Mouse (Mus musculus) A20 (cell line): ENCODE results near the gene Sec14l5.
"Not testable (repeated sequence)": the region's sequence is repeated elsewhere in the genome, so short reads cannot be mapped to it uniquely, and the experiment has no call there.

ENCODE experiments used
- DNase-seq: peaks from one replicate; pipeline ENCODE4 v3.0.0-alpha.2; 2011; ENCODE audit warnings: low read depth, low spot score

Gene Sec14l5

DNA sequence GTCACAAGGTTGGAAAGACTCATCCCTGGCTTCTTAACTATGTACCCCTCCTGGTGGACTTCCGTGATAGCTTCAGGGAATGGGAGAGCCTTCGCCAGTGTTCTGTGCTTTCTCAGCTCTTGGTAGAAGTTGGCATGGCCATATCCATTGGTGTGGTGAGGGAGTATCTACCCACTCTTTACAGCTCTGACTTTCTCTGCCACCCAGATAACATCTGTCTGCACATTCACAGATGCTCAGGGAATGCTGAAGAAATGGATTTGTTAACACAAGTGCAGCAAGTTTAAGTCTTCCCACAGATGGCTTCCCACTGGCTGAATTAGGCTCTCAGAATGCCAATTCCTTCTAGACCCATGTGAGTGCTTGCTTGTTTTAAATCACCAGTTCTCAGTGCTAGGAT, 67.2 kb downstream of the Sec14l5 start:
- DNase-seq, result no peak

DNA sequence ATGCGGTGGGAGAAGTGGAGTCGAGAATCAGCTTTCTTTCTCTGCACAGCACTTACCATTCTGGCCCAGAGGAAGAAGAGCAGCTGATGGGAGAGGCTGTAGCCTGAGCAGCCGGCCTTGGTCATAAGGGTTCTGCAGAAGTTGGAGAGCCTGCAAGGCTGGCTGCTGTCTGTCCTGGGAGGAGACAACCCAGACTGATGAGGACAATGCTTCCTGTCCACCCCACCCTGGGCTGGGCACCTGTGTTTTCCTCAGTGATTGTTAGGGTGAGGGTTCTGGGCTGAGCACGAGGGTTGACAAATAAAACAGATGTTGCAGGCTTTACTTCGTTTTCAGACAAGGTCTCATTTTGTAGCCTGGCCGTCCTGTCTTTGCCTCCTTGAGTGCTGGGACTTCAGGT, 69.8 kb downstream of the Sec14l5 start:
- DNase-seq, result no peak

DNA sequence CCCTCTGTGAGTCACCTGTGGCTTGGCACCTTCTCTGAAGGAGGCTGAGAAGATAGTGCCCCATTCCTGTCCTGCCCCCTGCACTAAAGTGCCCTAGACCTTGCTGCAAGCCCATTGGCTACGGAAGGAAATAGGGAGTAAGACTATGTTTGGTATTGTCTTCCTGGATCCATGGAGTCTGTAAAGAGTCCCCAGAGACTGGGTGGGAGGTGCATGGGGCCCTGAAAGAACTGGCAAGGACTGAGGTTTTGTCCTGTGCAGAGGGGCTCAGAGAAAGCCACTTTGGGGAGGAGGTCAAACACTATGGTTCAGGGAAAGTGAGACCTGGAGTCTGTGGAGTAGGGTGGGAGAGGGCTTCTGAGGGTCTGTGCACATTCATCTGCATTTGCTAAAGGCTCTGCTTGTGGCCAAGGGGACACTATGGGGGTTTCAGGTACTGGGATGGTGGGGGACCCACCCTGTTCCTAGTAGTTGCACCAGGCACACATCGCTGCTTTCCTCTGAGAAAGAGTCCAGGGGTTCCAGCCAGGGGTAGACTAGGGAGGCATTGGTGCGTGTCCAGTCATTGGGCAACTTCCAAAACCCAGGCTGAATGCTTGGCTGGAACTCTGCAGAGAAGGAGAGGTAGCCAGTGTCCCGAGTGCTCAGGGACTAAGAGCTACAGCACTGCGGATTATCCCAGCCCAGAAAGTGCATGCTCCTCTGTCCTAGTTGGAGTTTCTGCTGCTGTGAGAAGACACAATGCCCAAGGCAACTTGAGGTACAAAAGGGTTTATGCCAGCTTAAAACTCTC, 70.6 kb downstream of the Sec14l5 start:
- DNase-seq, result no peak

DNA sequence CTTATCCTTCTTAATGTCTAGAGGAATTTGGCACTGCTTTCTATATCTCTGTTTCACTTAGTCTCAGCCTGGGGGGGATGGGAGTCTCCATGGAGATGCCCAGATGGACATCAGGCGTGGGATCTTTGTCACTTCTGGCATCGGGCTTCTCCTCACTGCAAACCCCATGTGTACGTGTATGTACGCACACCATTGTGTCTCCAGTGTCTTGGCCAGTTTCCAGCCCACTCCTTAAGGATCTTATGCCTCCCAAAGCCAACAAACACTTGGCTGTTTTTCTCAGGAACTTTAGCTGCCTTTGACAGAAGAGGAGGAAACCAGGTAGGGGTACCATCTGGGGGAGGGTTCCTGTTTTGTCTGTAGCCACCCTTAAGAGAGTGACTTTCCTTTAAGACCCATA, 74.5 kb downstream of the Sec14l5 start:
- DNase-seq, result no peak

DNA sequence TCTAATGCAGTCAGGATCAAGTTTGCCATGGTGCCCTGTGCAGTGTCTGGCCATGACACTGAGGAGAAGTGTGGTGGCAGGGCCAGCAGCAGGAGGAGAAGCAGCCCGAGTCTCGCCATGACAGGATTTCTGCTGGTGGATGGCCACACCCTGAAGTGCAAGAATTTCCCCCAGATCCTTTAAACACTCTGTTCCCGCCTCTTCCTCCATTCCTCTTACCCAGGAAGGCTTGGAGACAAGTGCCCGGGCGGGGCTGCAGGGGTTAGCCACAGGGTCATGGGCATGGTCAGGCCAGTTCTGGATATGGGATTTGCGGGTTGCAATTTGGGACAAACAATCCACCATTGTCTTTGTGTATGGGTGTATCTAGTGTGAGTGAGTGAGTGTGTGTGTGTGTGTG, 75.2 kb downstream of the Sec14l5 start, which contains the start of gene AU021092:
TSS of gene AU021092 (minus strand) at position 160 of the 400 bp plus-strand sequence.
- no peak for DNase-seq

DNA sequence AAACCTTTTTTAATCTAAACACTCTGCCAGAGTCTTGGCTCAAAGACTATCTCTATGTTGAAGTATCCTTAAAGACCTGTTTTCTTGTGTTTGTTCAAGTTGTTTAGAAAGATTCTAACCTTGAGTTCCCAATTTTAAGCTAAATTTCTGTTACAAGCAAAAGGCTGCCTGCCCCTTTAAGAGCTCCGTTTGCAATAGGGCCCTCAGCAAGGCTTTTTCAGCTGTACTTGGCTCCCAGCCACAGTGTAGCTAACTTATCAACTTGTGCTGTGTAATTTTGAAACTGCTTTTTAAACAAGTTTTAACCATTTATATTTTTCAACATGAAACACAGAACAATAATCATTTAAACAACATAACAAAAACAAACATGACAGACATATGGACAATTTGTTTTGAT, 79.6 kb downstream of the Sec14l5 start:
- not testable (repeated sequence) for DNase-seq

DNA sequence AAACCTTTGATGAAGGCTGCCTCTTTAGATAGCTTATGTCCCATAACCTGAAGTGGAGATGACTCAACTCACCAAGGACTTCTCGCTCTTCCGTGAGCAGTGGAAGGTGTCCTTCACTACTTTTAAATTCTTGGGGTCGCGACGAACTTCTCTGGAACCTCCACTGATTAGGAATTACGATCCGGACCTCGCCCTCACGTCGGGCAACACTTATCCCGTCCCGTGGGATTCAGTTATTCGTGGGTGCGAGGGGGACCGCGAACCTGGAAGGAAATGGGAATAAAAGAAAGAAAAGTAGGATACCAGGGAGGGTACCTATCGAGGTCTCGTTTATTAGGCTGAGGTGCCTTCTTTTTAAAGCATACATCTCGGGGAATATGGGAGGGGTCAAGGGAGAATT, 80.6 kb downstream of the Sec14l5 start:
- DNase-seq, result not testable (repeated sequence)

DNA sequence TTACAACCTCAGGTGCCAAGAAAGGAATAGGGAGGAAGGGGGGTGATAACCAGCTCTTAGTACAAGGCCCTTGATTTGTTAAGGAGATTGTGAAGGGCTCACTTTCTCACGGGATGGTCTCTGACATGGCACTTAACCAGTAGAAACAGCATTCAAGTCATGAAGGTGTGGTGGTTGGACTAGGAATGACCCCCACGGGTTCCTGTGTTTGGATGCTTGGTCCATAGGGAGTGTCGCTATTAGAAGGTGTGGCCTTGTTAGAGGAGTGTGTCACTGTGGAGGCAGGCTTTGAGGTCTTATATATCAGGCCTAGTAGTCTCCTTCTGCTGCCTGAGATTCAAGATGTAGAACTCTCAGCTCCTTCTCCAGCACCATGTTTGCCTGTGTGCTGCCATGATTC, 81.2 kb downstream of the Sec14l5 start:
- not testable (repeated sequence) for DNase-seq

DNA sequence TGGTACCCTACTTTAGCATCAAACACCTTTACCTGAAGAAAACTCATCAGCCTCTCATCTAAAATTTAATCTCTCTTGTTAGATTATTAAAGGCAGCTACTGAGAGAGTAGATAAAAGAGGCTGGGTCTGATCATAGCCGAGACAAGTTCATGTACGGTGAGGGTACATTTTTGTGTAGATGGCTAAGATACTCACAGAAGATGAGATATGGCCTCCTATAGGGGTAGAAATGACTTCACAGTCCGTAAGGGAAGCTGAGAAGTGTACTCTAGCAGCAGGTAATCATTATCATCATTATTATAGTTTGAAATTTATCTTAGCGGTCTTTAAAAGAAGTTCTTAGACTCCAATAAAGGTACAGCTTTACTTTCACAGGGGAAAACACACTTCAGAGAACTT, 86.1 kb downstream of the Sec14l5 start:
- no peak for DNase-seq

DNA sequence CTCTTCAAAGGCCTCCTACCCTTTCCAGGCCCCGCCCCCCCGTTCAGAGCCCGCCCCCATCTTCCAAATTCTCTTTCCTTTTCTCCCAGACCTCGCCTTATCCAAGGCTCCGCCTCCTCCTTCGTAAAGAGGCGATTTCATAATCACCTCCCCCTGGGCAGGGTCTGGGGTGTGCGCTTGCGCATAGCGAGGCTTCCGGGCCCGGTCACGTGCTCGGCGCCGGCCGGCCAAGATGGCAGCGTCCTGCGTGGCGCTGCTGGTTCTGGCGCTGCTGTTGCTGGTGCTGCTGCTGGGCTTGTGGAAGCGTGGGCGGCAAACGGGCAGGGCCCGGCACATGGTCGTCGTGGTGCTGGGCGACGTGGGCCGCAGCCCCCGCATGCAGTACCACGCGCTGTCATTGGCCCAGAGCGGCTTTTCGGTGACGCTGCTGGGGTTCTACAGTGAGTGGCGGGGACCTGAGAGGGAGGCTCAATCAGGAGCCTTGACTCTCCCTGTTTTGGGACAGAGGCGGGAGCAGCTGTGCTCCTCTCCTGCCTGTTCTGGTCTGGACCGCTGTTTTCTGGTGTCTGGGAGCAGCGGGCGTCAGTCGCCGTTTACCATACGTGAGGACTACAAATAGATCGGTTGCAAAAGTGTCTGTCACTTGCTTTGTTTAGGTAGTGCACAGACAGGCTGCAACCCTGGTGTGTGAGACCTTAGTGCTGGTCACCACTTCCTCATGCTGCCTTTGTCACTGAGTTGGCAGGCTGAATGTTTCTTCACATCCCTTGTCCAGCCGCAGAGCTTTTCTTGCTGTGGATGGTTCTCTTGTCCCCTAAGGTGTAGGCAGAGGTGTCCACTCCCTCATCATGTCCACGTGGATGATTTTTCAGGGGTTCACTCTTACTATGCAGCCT, 86.8 kb downstream of the Sec14l5 start, which contains the start of gene Alg1:
TSS of gene Alg1 (plus strand) at position 204 of the 896 bp plus-strand sequence.
- DNase-seq, result peak; percentile 92
